ENCODE assay signal across 8 mouse cellular contexts in the genomic region with DNA sequence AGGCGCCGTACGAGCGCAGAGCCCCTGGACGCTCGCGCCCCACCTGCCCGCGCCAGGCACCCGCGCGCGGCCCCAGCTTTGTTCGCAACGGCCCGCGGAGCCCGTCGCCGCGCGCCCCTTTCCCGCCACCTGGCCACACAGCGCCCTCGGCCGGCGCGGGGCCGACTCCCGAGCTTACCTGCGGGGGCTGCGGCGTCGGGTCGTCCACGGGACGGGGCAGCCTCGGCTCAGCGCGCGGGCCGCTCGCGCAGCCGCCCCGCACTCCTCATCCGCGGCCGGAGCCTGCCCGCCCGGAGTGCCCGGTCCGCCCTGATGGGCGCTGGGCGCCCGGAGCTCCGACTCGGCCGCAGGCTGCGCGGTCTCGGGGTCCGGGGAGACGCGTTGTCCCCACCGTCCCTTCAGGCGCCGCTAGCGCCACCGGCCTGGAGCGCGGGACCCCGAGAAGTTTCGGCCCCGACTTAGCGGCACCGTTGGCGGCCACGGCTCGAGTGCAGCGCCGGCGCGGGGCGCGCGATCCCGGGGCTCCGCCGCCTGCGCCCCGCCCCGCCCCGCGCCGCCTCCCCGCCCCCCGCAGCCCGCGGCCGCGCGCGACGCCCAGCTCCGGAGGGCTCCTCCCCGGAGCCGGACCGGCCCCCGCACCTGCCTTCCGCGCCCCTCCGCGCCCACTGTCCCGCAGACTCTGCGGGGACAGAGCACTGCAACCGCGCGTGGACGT. TPM values are rescaled to one million over a fixed set of nuclear protein-coding genes. Genes with fewer than 3 reads are reported as not detected.
DNase-seq lines count a peak whose midpoint lies in the region; ATAC-seq and TF ChIP-seq lines count a peak whose summit lies in the region.

A gene (minus strand): TSS at position 545 of the 715 bp plus-strand sequence.

- H3K4me3 ChIP-seq in kidney, embryonic 14.5 days (ENCODE audit: low read length): peak within 1 kb of the TSS; percentile 75
- H3K4me3 ChIP-seq in forebrain, embryonic 12.5 days (replicated peaks): peak within 1 kb of the TSS; percentile 85
- peak within 1 kb of the TSS; percentile 77 for H3K4me3 ChIP-seq in kidney, postnatal 0 days (replicated peaks; ENCODE audit: low read depth, low read length)
- peak within 1 kb of the TSS; percentile 67 for H3K4me3 ChIP-seq in midbrain, postnatal 0 days (ENCODE audit: low read depth, low read length)

- no peaks in the 10 kb centered on the region for H3K9me3 ChIP-seq in kidney, embryonic 14.5 days (ENCODE audit: control insufficient read depth, low read length)
- H3K9me3 ChIP-seq in forebrain, embryonic 12.5 days: no peaks in the 10 kb centered on the region
- no peaks in the 10 kb centered on the region for H3K9me3 ChIP-seq in kidney, postnatal 0 days (replicated peaks; ENCODE audit: low read length)
- no peaks in the 10 kb centered on the region for H3K9me3 ChIP-seq in midbrain, postnatal 0 days (ENCODE audit: low read length)

- no peak for TF ChIP-seq CTCF in kidney, postnatal 0 days (IDR thresholded peaks at IDR 0.05; ENCODE audit: low read depth)
- no peak for TF ChIP-seq CTCF in midbrain, postnatal 0 days (IDR thresholded peaks at IDR 0.05)

- no peak for DNase-seq in kidney, adult 11 months
- peak; percentile 36 for DNase-seq in adrenal gland, postnatal 14 days
- DNase-seq in kidney, postnatal 0 days (ENCODE audit: low spot score): no peak
- DNase-seq in midbrain, postnatal 0 days (ENCODE audit: low spot score): no peak
- no peak for DNase-seq in right cerebral cortex, postnatal 14 days

- H3K36me3 ChIP-seq in kidney, embryonic 14.5 days (ENCODE audit: control insufficient read depth, insufficient read depth, low read length): no peaks in the 10 kb centered on the region
- H3K36me3 ChIP-seq in forebrain, embryonic 12.5 days (replicated peaks): no peaks in the 10 kb centered on the region
- no peaks in the 10 kb centered on the region for H3K36me3 ChIP-seq in kidney, postnatal 0 days (ENCODE audit: insufficient read depth, low read length)
- H3K36me3 ChIP-seq in midbrain, postnatal 0 days (ENCODE audit: insufficient read depth, low read length): no peaks in the 10 kb centered on the region

- H3K27ac ChIP-seq in kidney, embryonic 14.5 days (ENCODE audit: low read depth, low read length): no peak within 1 kb of the TSS
- no peak within 1 kb of the TSS for H3K27ac ChIP-seq in forebrain, embryonic 12.5 days
- peak within 1 kb of the TSS; percentile 13; the same call in 1 of the 2 replicates for H3K27ac ChIP-seq in kidney, postnatal 0 days
- no peak within 1 kb of the TSS for H3K27ac ChIP-seq in midbrain, postnatal 0 days (ENCODE audit: low read depth, low read length)

- WGBS in kidney, embryonic 14.5 days: under 1% methylated on average over 93 of the region's 120 CpGs
- WGBS in forebrain, embryonic 12.5 days: under 1% methylated on average over 86 of the region's 120 CpGs
- WGBS in kidney, postnatal 0 days: under 1% methylated on average over 84 of the region's 120 CpGs
- WGBS in midbrain, postnatal 0 days: under 1% methylated on average over 57 of the region's 120 CpGs

- peak within 1 kb of the TSS; percentile 98 for H3K4me2 ChIP-seq in kidney, embryonic 14.5 days (replicated peaks; ENCODE audit: low read depth, low read length)
- peak within 1 kb of the TSS; percentile 94 for H3K4me2 ChIP-seq in forebrain, embryonic 12.5 days
- peak within 1 kb of the TSS; percentile 99 for H3K4me2 ChIP-seq in kidney, postnatal 0 days (ENCODE audit: low read length)
- H3K4me2 ChIP-seq in midbrain, postnatal 0 days (ENCODE audit: low read depth, low read length, poor library complexity, severe bottlenecking): peak within 1 kb of the TSS; percentile 97

- H3K27me3 ChIP-seq in kidney, embryonic 14.5 days (ENCODE audit: control insufficient read depth, insufficient read depth, low read length): peaks cover 14% of the 10 kb centered on the region; the same call in 1 of the 2 replicates
- peaks cover 47% of the 10 kb centered on the region for H3K27me3 ChIP-seq in forebrain, embryonic 12.5 days
- H3K27me3 ChIP-seq in kidney, postnatal 0 days (ENCODE audit: insufficient read depth, low read length): peaks cover 4% of the 10 kb centered on the region; the same call in 1 of the 2 replicates
- peaks cover 22% of the 10 kb centered on the region; the same call in 1 of the 2 replicates for H3K27me3 ChIP-seq in midbrain, postnatal 0 days (ENCODE audit: insufficient read depth, low read length)

- H3K9ac ChIP-seq in kidney, embryonic 14.5 days (ENCODE audit: low read depth, low read length): peak within 1 kb of the TSS; percentile 81
- peak within 1 kb of the TSS; percentile 83 for H3K9ac ChIP-seq in forebrain, embryonic 12.5 days
- peak within 1 kb of the TSS; percentile 64 for H3K9ac ChIP-seq in kidney, postnatal 0 days (ENCODE audit: low read depth, low read length)
- peak within 1 kb of the TSS; percentile 56 for H3K9ac ChIP-seq in midbrain, postnatal 0 days (replicated peaks; ENCODE audit: low read length, poor library complexity, severe bottlenecking)

- no peaks in the 10 kb centered on the region for H3K4me1 ChIP-seq in kidney, embryonic 14.5 days (ENCODE audit: control insufficient read depth, insufficient read depth, low read length)
- peaks cover 29% of the 10 kb centered on the region for H3K4me1 ChIP-seq in forebrain, embryonic 12.5 days
- no peaks in the 10 kb centered on the region for H3K4me1 ChIP-seq in kidney, postnatal 0 days (replicated peaks; ENCODE audit: insufficient read depth, low read length)
- H3K4me1 ChIP-seq in midbrain, postnatal 0 days (ENCODE audit: insufficient read depth, low read length): no peaks in the 10 kb centered on the region; the same call in 1 of the 2 replicates

- peak; percentile 70 for ATAC-seq in kidney, embryonic 14.5 days (ENCODE audit: low FRiP score, low TSS enrichment)
- ATAC-seq in forebrain, embryonic 12.5 days (ENCODE audit: low FRiP score): peak; percentile 81
- ATAC-seq in kidney, postnatal 0 days (replicated peaks; ENCODE audit: low FRiP score, low read depth): peak; percentile 78
- peak; percentile 63 for ATAC-seq in midbrain, postnatal 0 days (ENCODE audit: low FRiP score)
- ATAC-seq in erythroid progenitor cell, adult 5-6 weeks (replicated peaks; ENCODE audit: low FRiP score, poor library complexity, severe bottlenecking): no peak

RNA-seq across cellular contexts. Expression of the gene that starts here (rescaled TPM):
- polyA plus RNA-seq in kidney, embryonic 14.5 days (2014; fragmentation: Nextera tagmentation; extraction: Ambion mirVana): 10.9 and 11.0 TPM in 2 replicates
- total RNA-seq in adrenal gland, postnatal 14 days (2021): 2.6 and 3.0 TPM in 2 replicates
- polyA plus RNA-seq in forebrain, embryonic 12.5 days (2016; fragmentation: Nextera tagmentation; extraction: Ambion mirVana): 8.6 and 10.9 TPM in 2 replicates
- polyA plus RNA-seq in kidney, postnatal 0 days (2015; fragmentation: Nextera tagmentation; extraction: Ambion mirVana): 11.1 and 12.2 TPM in 2 replicates
- 2.1 and 4.4 TPM in 2 replicates for total RNA-seq in midbrain, postnatal 0 days (2014; rRNA removed)
- polyA plus RNA-seq in midbrain, postnatal 0 days (2015; fragmentation: Nextera tagmentation; extraction: Ambion mirVana): 0.99 and 1.6 TPM in 2 replicates
- not detected in 2 replicates for total RNA-seq in erythroid progenitor cell, adult 5-6 weeks (2015; ENCODE audit: low replicate concordance)
- not detected in 2 replicates for total RNA-seq in erythroid progenitor cell, adult 5-6 weeks (2017; ENCODE audit: low replicate concordance)
